Mouse (Mus musculus) right cerebral cortex, adult 18-20 months (tissue): ENCODE measurements at regions not wholly inside any gene's neighbourhood (a gene's known extent, or its start where the extent isn't known, plus 50 kb on each side); places are given as distances from the start of the nearest gene placed in this dataset.

ENCODE experiments used
- DNase-seq: peaks from one replicate; pipeline ENCODE4 v3.0.0; 2022; ENCODE audit warnings: mixed read lengths

- peak; percentile 89 for DNase-seq
These were observed 216.9 kb upstream of the Ccdc122 start for GRCm38 (mm10) chr14:76819690-76820089.

GRCm38 (mm10) chr14:76818256-76819010 lies 218.1 kb upstream of the Ccdc122 start:
- no peak for DNase-seq

GRCm38 (mm10) chr14:76817189-76817772 lies 219.3 kb upstream of the Ccdc122 start:
- DNase-seq = no peak

GRCm38 (mm10) chr14:76816666-76817065 lies 219.9 kb upstream of the Ccdc122 start:
- no peak for DNase-seq

GRCm38 (mm10) chr14:76812155-76812875 lies 224.3 kb upstream of the Ccdc122 start:
- DNase-seq = no peak

GRCm38 (mm10) chr14:76810697-76811589 lies 225.6 kb upstream of the Ccdc122 start:
- DNase-seq = no peak

GRCm38 (mm10) chr14:76810041-76810440 lies 226.5 kb upstream of the Ccdc122 start:
- DNase-seq = no peak

GRCm38 (mm10) chr14:76809411-76809810 lies 227.2 kb upstream of the Ccdc122 start:
- DNase-seq = no peak

GRCm38 (mm10) chr14:76805151-76805785 lies 231.3 kb upstream of the Ccdc122 start:
- no peak for DNase-seq

- DNase-seq = no peak
These were observed 232.0 kb upstream of the Ccdc122 start for GRCm38 (mm10) chr14:76804447-76805150.

- DNase-seq = no peak
These were observed 236.4 kb upstream of the Ccdc122 start for GRCm38 (mm10) chr14:76800181-76800580.

- DNase-seq = no peak
These were observed 236.8 kb upstream of the Ccdc122 start for GRCm38 (mm10) chr14:76799741-76800140.

GRCm38 (mm10) chr14:76798925-76799428 lies 237.6 kb upstream of the Ccdc122 start:
- DNase-seq = no peak

- no peak for DNase-seq
These were observed 238.1 kb upstream of the Ccdc122 start for GRCm38 (mm10) chr14:76798488-76798887.

GRCm38 (mm10) chr14:76797518-76797917 lies 239.1 kb upstream of the Ccdc122 start:
- DNase-seq = no peak

GRCm38 (mm10) chr14:76791811-76792571 lies 235.3 kb upstream of the Serp2 start:
- DNase-seq = peak; percentile 81

- DNase-seq = no peak
These were observed 232.7 kb upstream of the Serp2 start for GRCm38 (mm10) chr14:76789376-76789775.

- no peak for DNase-seq
These were observed 230.9 kb upstream of the Serp2 start for GRCm38 (mm10) chr14:76787601-76788000.

GRCm38 (mm10) chr14:76786214-76786613 lies 229.5 kb upstream of the Serp2 start:
- DNase-seq = no peak

GRCm38 (mm10) chr14:76781524-76781880 lies 224.8 kb upstream of the Serp2 start:
- DNase-seq = no peak
